Mouse (Mus musculus): ENCODE results near the gene Gpr161.
"Not testable (repeated sequence)": the region's sequence is repeated elsewhere in the genome, so short reads cannot be mapped to it uniquely, and the experiment has no call there.

The Gpr161 gene

GRCm38 (mm10) chr1:165320141-165320934 is 24.7 kb downstream of the Gpr161 start:
- DNase-seq = peak; percentile 72

- no peak for DNase-seq
Measured at GRCm38 (mm10) chr1:165321393-165321861, 25.8 kb downstream of the Gpr161 start.

- DNase-seq = no peak
Measured at GRCm38 (mm10) chr1:165321891-165322290, 26.3 kb downstream of the Gpr161 start.

GRCm38 (mm10) chr1:165322934-165323333 is 27.3 kb downstream of the Gpr161 start:
- DNase-seq = no peak

- DNase-seq = no peak
Measured at GRCm38 (mm10) chr1:165327370-165327769, 31.8 kb downstream of the Gpr161 start.

- no peak for DNase-seq
Measured at GRCm38 (mm10) chr1:165327831-165328230, 32.2 kb downstream of the Gpr161 start.

GRCm38 (mm10) chr1:165328384-165329289 is 33.0 kb downstream of the Gpr161 start:
- DNase-seq = not testable (repeated sequence)

- no peak for DNase-seq
Measured at GRCm38 (mm10) chr1:165330859-165331258, 35.3 kb downstream of the Gpr161 start.

- DNase-seq = no peak
Measured at GRCm38 (mm10) chr1:165332797-165333196, 37.2 kb downstream of the Gpr161 start.

GRCm38 (mm10) chr1:165342126-165342525 is 46.5 kb downstream of the Gpr161 start:
- no peak for DNase-seq

GRCm38 (mm10) chr1:165344453-165344852 is 48.9 kb downstream of the Gpr161 start:
- DNase-seq = no peak

GRCm38 (mm10) chr1:165348627-165349026 is 53.0 kb downstream of the Gpr161 start:
- no peak for DNase-seq

- no peak for DNase-seq
Measured at GRCm38 (mm10) chr1:165356347-165356746, 60.8 kb downstream of the Gpr161 start.

- no peak for DNase-seq
Measured at GRCm38 (mm10) chr1:165363271-165363670, 67.7 kb downstream of the Gpr161 start.

- no peak for DNase-seq
Measured at GRCm38 (mm10) chr1:165365057-165365456, 69.5 kb downstream of the Gpr161 start.

- no peak for DNase-seq
Measured at GRCm38 (mm10) chr1:165370990-165371389, 75.4 kb downstream of the Gpr161 start.

GRCm38 (mm10) chr1:165373839-165374238 is 78.2 kb downstream of the Gpr161 start:
- DNase-seq = no peak
